Mouse (Mus musculus) embryonic fibroblast, embryonic 13.5 days (primary cell): ENCODE data around the gene Ntf3.
A peak's percentile ranks its signal among the peaks of the same experiment; 100 is the strongest.

Source experiments
- CTCF ChIP-seq: IDR thresholded peaks from 2 replicates; pipeline ENCODE4 v1.5.1; 2011; ENCODE audit warnings: mild to moderate bottlenecking, control low read depth, low read length, moderate library complexity, borderline replicate concordance; ENCODE audit not compliant: insufficient read depth
- POLR2A ChIP-seq: IDR thresholded peaks from 2 replicates; pipeline ENCODE4 v1.6.1; 2011; ENCODE audit warnings: low read depth, mild to moderate bottlenecking, control low read depth, low read length, moderate library complexity

DNA sequence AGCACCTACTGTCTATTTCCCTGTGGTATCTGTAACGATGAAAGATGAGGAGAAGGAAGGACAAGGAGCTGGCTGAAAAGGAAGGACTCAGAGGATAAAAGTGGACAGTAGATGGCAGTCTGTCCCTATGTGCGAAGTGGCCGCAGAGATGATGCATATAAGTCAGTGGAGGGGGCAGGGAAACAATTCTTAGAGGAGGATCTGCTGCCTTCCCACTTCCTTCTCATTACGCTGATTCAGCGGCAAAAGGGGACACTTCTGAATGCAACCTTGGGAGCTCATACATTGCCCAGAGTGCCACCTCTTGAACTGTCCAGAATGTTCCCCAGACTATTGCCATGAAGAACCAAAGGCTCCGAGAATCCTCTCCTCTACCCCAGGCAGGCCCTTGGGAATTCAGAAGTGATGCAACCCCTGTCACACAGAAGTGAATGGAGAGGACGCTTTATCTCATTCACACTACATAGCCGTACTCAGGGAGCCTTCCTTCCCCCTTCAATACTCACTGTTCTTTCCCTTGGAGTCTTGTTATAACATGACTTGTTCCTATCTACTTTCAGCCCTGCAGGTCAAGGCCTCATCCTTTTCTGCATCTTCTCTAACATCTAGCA is 12.2 kb downstream of the Ntf3 start:
- TF ChIP-seq POLR2A (no peak), CTCF (peak; percentile 65; the same call in 1 of the 2 replicates)
